Mouse (Mus musculus) heart, postnatal 14 days (tissue): ENCODE measurements around the gene Gins1. TPM values are rescaled to one million over a fixed set of nuclear protein-coding genes. Genes with fewer than 3 reads are reported as not detected.

Experiments used
- DNase-seq, 2 experiments: peaks; one replicate each; pipeline ENCODE4 v3.0.0; 2021 to 2022
- intact Hi-C: fragments of 180-260 bp; cut with DNase I; formaldehyde crosslinking; loops from one replicate; pipeline ENCODE4 v1.15.1; 2025
- long read RNA-seq, 2 experiments: library from polyadenylated mRNA; stranded (forward); transcript quantifications; one replicate each; pipeline ENCODE4 v2.0.0; 2021
- total RNA-seq, 2 experiments: library from RNA; stranded (reverse); gene quantifications; 2 replicates each; pipeline ENCODE4 v1.2.3; 2021

The Gins1 gene
- total RNA-seq, result 1 to 10 TPM; 2.7 TPM
- long read RNA-seq, experiment 1, partial matches to known transcripts, result 0 of 2 reads
- long read RNA-seq, experiment 1, other reads (novel, unspliced or antisense), result 1 of 2 reads
- long read RNA-seq, experiment 2, partial matches to known transcripts, result 1 of 2 reads
- long read RNA-seq, experiment 2, other reads (novel, unspliced or antisense), result 0 of 2 reads

- no peak for DNase-seq
- intact Hi-C loops, result loop anchor here (5.0 kb wide), 3 partner anchors 53 to 298 kb away; partner anchors contain the start of gene Apmap
Measured at GRCm38 (mm10) chr2:150904936-150905450, at the start of gene Gins1. TSS of gene Gins1 (plus strand) at chr2:150905400.

- DNase-seq, result no peak
- intact Hi-C loops, result no loop called here
Measured at GRCm38 (mm10) chr2:150858724-150859487, 46.3 kb upstream of the Gins1 start.

- intact Hi-C loops, result no loop called here
- DNase-seq, result no peak
Measured at GRCm38 (mm10) chr2:150859709-150860470, 45.3 kb upstream of the Gins1 start.

- intact Hi-C loops, result no loop called here
- DNase-seq, result no peak
Measured at GRCm38 (mm10) chr2:150861128-150861527, 44.1 kb upstream of the Gins1 start.

- DNase-seq, result no peak
Measured at GRCm38 (mm10) chr2:150867021-150867420, 38.2 kb upstream of the Gins1 start.

GRCm38 (mm10) chr2:150869446-150869845 lies 35.8 kb upstream of the Gins1 start:
- no peak for DNase-seq
- intact Hi-C loops, result no loop called here

More at GRCm38 (mm10) chr2:150867021-150867420, 38.2 kb upstream of the Gins1 start:
- intact Hi-C loops, result no loop called here

- DNase-seq, result no peak
- intact Hi-C loops, result no loop called here
Measured at GRCm38 (mm10) chr2:150874508-150874907, 30.7 kb upstream of the Gins1 start.

- intact Hi-C loops, result no loop called here
- DNase-seq, result no peak
Measured at GRCm38 (mm10) chr2:150875226-150875625, 30.0 kb upstream of the Gins1 start.

GRCm38 (mm10) chr2:150877561-150877960 lies 27.6 kb upstream of the Gins1 start:
- DNase-seq, result no peak
- intact Hi-C loops, result no loop called here

GRCm38 (mm10) chr2:150884075-150884778 lies 21.0 kb upstream of the Gins1 start:
- intact Hi-C loops, result no loop called here
- no peak for DNase-seq

- intact Hi-C loops, result no loop called here
- no peak for DNase-seq
Measured at GRCm38 (mm10) chr2:150884779-150885110, 20.5 kb upstream of the Gins1 start.

- DNase-seq, result no peak
- intact Hi-C loops, result no loop called here
Measured at GRCm38 (mm10) chr2:150885814-150886213, 19.4 kb upstream of the Gins1 start.

- DNase-seq, result no peak
- intact Hi-C loops, result no loop called here
Measured at GRCm38 (mm10) chr2:150886315-150886714, 18.9 kb upstream of the Gins1 start.

GRCm38 (mm10) chr2:150887370-150887769 lies 17.8 kb upstream of the Gins1 start:
- no peak for DNase-seq
- intact Hi-C loops, result no loop called here

- DNase-seq, result no peak
- intact Hi-C loops, result no loop called here
Measured at GRCm38 (mm10) chr2:150894617-150895267, 10.5 kb upstream of the Gins1 start.

GRCm38 (mm10) chr2:150895691-150896252 lies 9.4 kb upstream of the Gins1 start:
- intact Hi-C loops, result no loop called here
- no peak for DNase-seq

- DNase-seq, result no peak
- intact Hi-C loops, result loop anchor here (5.0 kb wide), 3 partner anchors 48 to 293 kb away; partner anchors contain the start of gene Apmap
Measured at GRCm38 (mm10) chr2:150900341-150900740, 4.9 kb upstream of the Gins1 start.

GRCm38 (mm10) chr2:150902347-150902746 lies 2.9 kb upstream of the Gins1 start:
- DNase-seq, result no peak
- intact Hi-C loops, result loop anchor here (5.0 kb wide), 3 partner anchors 50 to 295 kb away; partner anchors contain the start of gene Apmap

GRCm38 (mm10) chr2:150904272-150904935 lies 796 bp upstream of the Gins1 start, which contains the start of gene Abhd12:
TSS of gene Abhd12 (minus strand) at chr2:150904741.
- peak; percentile 99 for DNase-seq
- intact Hi-C loops, result loop anchor here (5.0 kb wide), 3 partner anchors 52 to 297 kb away; partner anchors contain the start of gene Apmap
